Mouse (Mus musculus) erythroblast, embryonic 14.5 days (primary cell): ENCODE data around the gene Fkbp5.

ENCODE experiments used
- GATA1 ChIP-seq: IDR thresholded peaks from 2 replicates; pipeline ENCODE4 v1.6.1; 2012; ENCODE audit warnings: low read length, inconsistent platforms, mixed read lengths
- TAL1 ChIP-seq: IDR thresholded peaks from 3 replicates; pipeline ENCODE4 v1.6.1; 2012; ENCODE audit warnings: low read length, inconsistent platforms, mixed read lengths

- TF ChIP-seq GATA1 (no peak), TAL1 (no peak)
Observed at GRCm38 (mm10) chr17:28371286-28371685, 146.0 kb downstream of the Fkbp5 start.
